Mouse (Mus musculus) myocyte (in vitro differentiated cells): ENCODE results near the gene Crybg1.

Source experiments
- CEBPB ChIP-seq: IDR thresholded peaks from 2 replicates; pipeline ENCODE4 v1.6.1; 2011; ENCODE audit warnings: mild to moderate bottlenecking, moderate library complexity; ENCODE audit not compliant: poor library complexity, insufficient read depth, severe bottlenecking
- E2F4 ChIP-seq: IDR thresholded peaks from one replicate; pipeline ENCODE4 v1.6.1; 2011; ENCODE audit warnings: mild to moderate bottlenecking, control low read depth, moderate library complexity; ENCODE audit not compliant: insufficient read depth
- MAX ChIP-seq: IDR thresholded peaks from one replicate; pipeline ENCODE4 v1.6.1; 2011; ENCODE audit warnings: low read depth, mild to moderate bottlenecking, control low read depth
- MYOD1 ChIP-seq, 3 experiments: IDR thresholded peaks; one replicate each; pipeline ENCODE4 v1.6.1; 2011; ENCODE audit warnings: control low read depth in 2 of 3, low read depth in 2 of 3, mild to moderate bottlenecking in 2 of 3, moderate library complexity in 1 of 3; ENCODE audit not compliant: insufficient read length in 2 of 3, control insufficient read depth in 1 of 3
- MYOG ChIP-seq, 3 experiments: IDR thresholded peaks; one replicate each; pipeline ENCODE4 v1.6.1; 2011; ENCODE audit warnings: control low read depth in 2 of 3, low read depth in 2 of 3, mild to moderate bottlenecking in 2 of 3; ENCODE audit not compliant: insufficient read length in 2 of 3, control insufficient read depth in 1 of 3, insufficient read depth in 1 of 3
- POLR2A ChIP-seq: IDR thresholded peaks from one replicate; pipeline ENCODE4 v1.6.1; 2011; ENCODE audit warnings: low read depth, mild to moderate bottlenecking, control low read depth, moderate library complexity; ENCODE audit not compliant: insufficient read length
- POLR2AphosphoS2 ChIP-seq: IDR thresholded peaks from one replicate; pipeline ENCODE4 v1.6.1; 2011; ENCODE audit warnings: low read depth, control low read depth; ENCODE audit not compliant: insufficient read length
- REST ChIP-seq: IDR thresholded peaks from one replicate; pipeline ENCODE4 v1.6.1; 2011; ENCODE audit warnings: mild to moderate bottlenecking, control low read depth, moderate library complexity; ENCODE audit not compliant: insufficient read depth, insufficient read length
- TCF12 ChIP-seq: IDR thresholded peaks from one replicate; pipeline ENCODE4 v1.6.1; 2011; ENCODE audit warnings: mild to moderate bottlenecking, control low read depth; ENCODE audit not compliant: poor library complexity, insufficient read depth, severe bottlenecking
- TCF3 ChIP-seq: IDR thresholded peaks from one replicate; pipeline ENCODE4 v1.6.1; 2011; ENCODE audit warnings: low read depth, control low read depth; ENCODE audit not compliant: insufficient read length
- USF1 ChIP-seq: IDR thresholded peaks from one replicate; pipeline ENCODE4 v1.6.1; 2011; ENCODE audit warnings: low read depth, mild to moderate bottlenecking, control low read depth, moderate library complexity

DNA sequence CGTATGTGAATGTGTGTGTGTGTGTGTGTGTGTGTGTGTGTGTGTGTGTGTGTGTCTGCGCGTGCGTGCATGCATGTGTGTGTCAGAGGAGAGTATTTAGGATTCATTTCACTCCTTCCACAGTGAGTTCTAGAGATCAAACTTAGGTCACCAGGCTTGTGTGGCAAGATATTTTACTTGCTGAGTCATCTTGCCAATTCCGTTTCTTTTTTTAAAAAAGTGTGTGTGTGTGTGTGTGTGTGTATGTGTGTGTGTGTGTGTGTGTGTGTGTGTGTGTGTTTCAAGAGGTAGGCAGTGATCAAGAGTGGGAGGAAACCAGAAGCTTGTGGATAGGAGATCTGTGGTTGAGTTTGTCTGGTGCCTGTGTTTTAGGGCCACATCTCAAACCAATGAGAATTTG lies 27.5 kb upstream of the Crybg1 start:
- TF ChIP-seq TCF3 = no peak
- no peak for TF ChIP-seq POLR2A
- TF ChIP-seq E2F4 = no peak
- TF ChIP-seq USF1 = no peak
- no peak for TF ChIP-seq POLR2AphosphoS2
- no peak for TF ChIP-seq MYOG (IDR thresholded peaks at IDR 0.05; ENCODE audit: control insufficient read depth in 1 of 3, insufficient read depth in 1 of 3, insufficient read length in 2 of 3, low read depth in 2 of 3)
- no peak for TF ChIP-seq CEBPB
- TF ChIP-seq REST = no peak
- TF ChIP-seq MAX = no peak
- no peak for TF ChIP-seq MYOD1 (IDR thresholded peaks at IDR 0.05; ENCODE audit: control insufficient read depth in 1 of 3, insufficient read length in 2 of 3, low read depth in 2 of 3)
- TF ChIP-seq TCF12 = no peak
